Mouse (Mus musculus): ENCODE results near the gene Egr2. TPM values are rescaled to one million over a fixed set of nuclear protein-coding genes. Genes with fewer than 3 reads are reported as not detected.

Egr2 gene
- polyA plus RNA-seq, 1 experiment from 2014 or later, result 1.5 TPM

DNA sequence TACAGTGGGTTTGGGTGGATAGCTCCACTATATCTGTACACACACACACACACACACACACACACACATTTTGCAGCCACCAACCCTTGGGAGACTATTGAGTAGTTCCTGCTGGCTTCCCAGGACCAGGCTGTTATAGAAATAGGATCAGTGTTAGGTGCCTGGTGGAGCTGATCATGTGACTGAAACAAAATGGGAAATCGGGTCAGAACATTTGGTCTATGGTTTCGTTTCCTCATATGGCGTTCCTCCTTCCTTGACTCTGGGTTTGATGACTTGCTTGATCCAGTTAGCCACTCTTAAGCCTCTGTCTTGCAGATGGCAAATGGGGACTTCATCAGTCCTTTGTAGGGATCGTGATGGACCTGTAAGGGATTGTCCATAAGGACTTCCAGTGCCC lies 44.6 kb downstream of the Egr2 start:
- Histone ChIP-seq H3K27me3 (replicated peaks) (no peaks in the 10 kb centered on the region), H3K9me3 (no peaks in the 10 kb centered on the region), H3K4me3 (no peak overlapping the region), H3K27ac (no peak overlapping the region), H3K9ac (no peak overlapping the region), H3K36me3 (no peaks in the 10 kb centered on the region), H3K4me1 (no peaks in the 10 kb centered on the region), H3K4me2 (replicated peaks) (no peak overlapping the region)
- WGBS, result 95% methylated on average over 4 of the region's 4 CpGs
- no peak for ATAC-seq (ENCODE audit: low FRiP score, low read depth)

DNA sequence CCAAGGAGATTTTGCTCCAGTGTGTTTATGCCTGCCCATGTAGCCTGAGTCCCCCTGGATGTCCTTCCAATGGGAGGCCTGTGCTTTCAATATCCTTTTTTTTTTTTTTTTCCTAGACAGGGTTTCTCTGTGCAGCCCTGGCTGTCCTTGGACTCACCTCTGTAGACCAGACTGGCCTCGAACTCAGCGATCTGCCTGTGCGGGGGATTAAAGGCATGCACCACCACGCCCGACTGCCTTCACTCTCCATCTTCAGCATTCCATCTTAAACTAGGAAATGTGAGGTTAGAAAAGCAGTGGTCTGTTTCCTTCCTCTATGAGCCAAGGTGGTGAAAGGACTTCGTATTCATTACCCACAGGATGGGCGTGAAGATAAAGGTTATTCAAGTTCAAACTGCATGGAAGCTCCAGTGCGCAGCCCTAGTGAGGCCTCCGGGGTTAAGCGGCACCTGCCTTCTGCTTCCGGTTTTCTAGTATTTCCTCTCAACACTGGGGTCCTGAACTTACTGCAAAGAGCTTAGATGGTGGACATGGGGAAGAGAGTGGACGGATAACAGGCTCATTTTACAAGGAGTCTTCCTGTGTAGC lies 46.5 kb downstream of the Egr2 start:
- Histone ChIP-seq H3K27ac (no peak overlapping the region), H3K4me2 (replicated peaks) (no peak overlapping the region), H3K4me3 (no peak overlapping the region), H3K27me3 (replicated peaks) (no peaks in the 10 kb centered on the region), H3K36me3 (no peaks in the 10 kb centered on the region), H3K9me3 (no peaks in the 10 kb centered on the region), H3K9ac (no peak overlapping the region), H3K4me1 (no peaks in the 10 kb centered on the region)
- no peak for ATAC-seq (ENCODE audit: low FRiP score, low read depth)
- WGBS, result 88% methylated on average over 12 of the region's 12 CpGs

DNA sequence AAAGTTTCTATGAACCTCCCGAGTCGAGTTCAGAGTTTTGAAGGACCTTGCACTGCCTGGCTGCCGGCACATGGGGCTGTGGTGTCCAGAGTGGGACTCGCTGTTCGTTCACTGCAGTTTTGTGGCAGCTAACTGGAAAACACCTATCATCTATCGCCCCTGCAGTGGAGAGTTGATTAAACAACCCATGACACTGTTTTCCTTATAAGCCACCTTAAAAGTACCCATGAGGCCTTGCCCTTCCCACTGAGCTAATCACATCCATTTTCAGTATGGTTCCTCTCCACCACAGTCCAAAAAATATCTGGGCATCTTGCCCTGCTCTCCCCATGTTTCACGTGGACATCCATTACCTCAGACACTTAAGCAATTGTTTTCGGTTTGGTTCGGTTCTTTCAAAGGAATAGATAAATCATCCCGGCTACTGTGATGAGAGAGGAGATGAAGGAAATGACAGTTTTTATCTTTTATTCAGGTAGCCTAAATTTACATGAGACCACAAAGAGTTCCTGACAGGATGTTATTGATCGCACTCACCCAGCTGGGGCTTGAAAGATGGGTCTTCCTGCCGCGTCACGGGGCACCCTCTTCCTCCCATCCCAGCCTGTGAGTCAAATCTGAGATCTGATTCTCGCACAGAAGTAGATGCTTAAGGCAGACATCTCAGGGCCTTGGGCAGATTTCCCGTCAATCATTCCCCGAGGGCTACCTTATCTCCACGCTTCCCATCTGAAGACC lies 50.8 kb downstream of the Egr2 start:
- Histone ChIP-seq H3K4me1 (no peaks in the 10 kb centered on the region), H3K4me3 (no peak overlapping the region), H3K9me3 (no peaks in the 10 kb centered on the region), H3K27ac (no peak overlapping the region), H3K27me3 (replicated peaks) (no peaks in the 10 kb centered on the region), H3K9ac (no peak overlapping the region), H3K36me3 (no peaks in the 10 kb centered on the region), H3K4me2 (replicated peaks) (no peak overlapping the region)
- WGBS, result 84% methylated on average over 18 of the region's 18 CpGs
- no peak for ATAC-seq (ENCODE audit: low FRiP score, low read depth)

Other genes starting within 250 kb of the Egr2 start
- 78.0 and 81.2 TPM in 2 replicates for gene Ado, start 13.5 kb downstream of the Egr2 start, polyA plus RNA-seq (2016; fragmentation: Nextera tagmentation; extraction: Ambion mirVana)

All from neural tube, embryonic 12.5 days (tissue).